In genomic region chr6:50364364-50364763, GRCm38 (mm10) we compare ENCODE assay signal across 20 mouse cellular contexts.
"Had no signal": no experiment of that assay in that cellular context is flagged by ENCODE, and none has a peak within 500 bp of the region (broad histone marks: within the 10 kb centered on the region; RNA-seq: fewer than 3 reads in every experiment).

No protein-coding gene starts in this region.

- H3K27me3 ChIP-seq: limb, embryonic 15.5 days; midbrain, embryonic 12.5 days; midbrain, embryonic 15.5 days; neural tube, embryonic 12.5 days; neural tube, embryonic 15.5 days; stomach, embryonic 15.5 days had no signal

- DNase-seq: left cerebral cortex, postnatal 4 days; liver, postnatal 0 days; lung, embryonic 14.5 days; right cerebral cortex, adult 18-20 months; right cerebral cortex, postnatal 14 days; right cerebral cortex, postnatal 4 days; spleen, adult 18-20 months; thymus, postnatal 25 days had no signal

- H3K4me2 ChIP-seq: limb, embryonic 12.5 days; limb, embryonic 15.5 days; liver, embryonic 11.5 days; lung, embryonic 14.5 days; midbrain, embryonic 12.5 days; midbrain, embryonic 15.5 days; neural tube, embryonic 12.5 days; neural tube, embryonic 15.5 days; stomach, embryonic 15.5 days had no signal

- H3K9me3 ChIP-seq: limb, embryonic 12.5 days; limb, embryonic 15.5 days; midbrain, embryonic 12.5 days; midbrain, embryonic 15.5 days; neural tube, embryonic 12.5 days; neural tube, embryonic 15.5 days; stomach, embryonic 15.5 days had no signal

- H3K9ac ChIP-seq: limb, embryonic 12.5 days; limb, embryonic 15.5 days; liver, embryonic 14.5 days; liver, postnatal 0 days; lung, embryonic 14.5 days; midbrain, embryonic 12.5 days; midbrain, embryonic 15.5 days; neural tube, embryonic 12.5 days; neural tube, embryonic 15.5 days; stomach, embryonic 15.5 days had no signal

- H3K27ac ChIP-seq: kidney, postnatal 0 days; limb, embryonic 12.5 days; limb, embryonic 15.5 days; liver, embryonic 14.5 days; macrophage; midbrain, embryonic 12.5 days; midbrain, embryonic 15.5 days; neural tube, embryonic 12.5 days; neural tube, embryonic 15.5 days; stomach, embryonic 15.5 days had no signal

- H3K4me3 ChIP-seq: limb, embryonic 12.5 days; limb, embryonic 15.5 days; midbrain, embryonic 12.5 days; midbrain, embryonic 15.5 days; neural tube, embryonic 12.5 days; neural tube, embryonic 15.5 days; stomach, embryonic 15.5 days had no signal

- H3K36me3 ChIP-seq: midbrain, embryonic 12.5 days; midbrain, embryonic 15.5 days; neural tube, embryonic 12.5 days; neural tube, embryonic 15.5 days; stomach, embryonic 15.5 days had no signal

- ATAC-seq: liver, postnatal 0 days; lung, postnatal 0 days; midbrain, embryonic 15.5 days had no signal

- H3K4me1 ChIP-seq: limb, embryonic 12.5 days; limb, embryonic 15.5 days; midbrain, embryonic 12.5 days; midbrain, embryonic 15.5 days; neural tube, embryonic 12.5 days; stomach, embryonic 15.5 days had no signal
